Mouse (Mus musculus): ENCODE data around the gene Adcy7.

GRCm38 (mm10) chr8:88315302-88315701, 43.1 kb downstream of the Adcy7 start:
- TF ChIP-seq CTCF (IDR thresholded peaks at IDR 0.05; ENCODE audit: insufficient read depth, low read depth, low read length): no peak
- TF ChIP-seq POLR2A (IDR thresholded peaks at IDR 0.05; ENCODE audit: insufficient read depth, low read depth, low read length): no peak
